Mouse (Mus musculus) heart, embryonic 11.5 days (tissue): ENCODE data around the gene Fut8. TPM values are rescaled to one million over a fixed set of nuclear protein-coding genes. Genes with fewer than 3 reads are reported as not detected.
A peak's percentile ranks its signal among the peaks of the same experiment; 100 is the strongest.

Experiments used
- ATAC-seq: fragments of 200-750 bp; cut with Nextera tagmentation; replicated peaks from 2 replicates; pipeline ENCODE4 v1.8.0; 2017; ENCODE audit warnings: moderate library complexity; ENCODE audit not compliant: insufficient number of reproducible peaks, low FRiP score, low TSS enrichment
- H3K27ac ChIP-seq: fragments of 300-500 bp; sonication (generic); 2 replicates; pipeline ENCODE4 v1.5.1; 2014; ENCODE audit warnings: mild to moderate bottlenecking, low read depth, low read length
- H3K27me3 ChIP-seq: fragments of 300-500 bp; sonication (generic); 2 replicates; pipeline ENCODE4 v1.6.1; 2014; ENCODE audit warnings: mild to moderate bottlenecking, low read length, mixed read lengths; ENCODE audit not compliant: control insufficient read depth, insufficient read depth
- H3K36me3 ChIP-seq: fragments of 300-500 bp; sonication (generic); 2 replicates; pipeline ENCODE4 v1.6.1; 2014; ENCODE audit warnings: mild to moderate bottlenecking, low read length, moderate library complexity, mixed read lengths; ENCODE audit not compliant: control insufficient read depth, insufficient read depth
- H3K4me1 ChIP-seq: fragments of 300-500 bp; sonication (generic); 2 replicates; pipeline ENCODE4 v1.6.1; 2014; ENCODE audit warnings: low read length; ENCODE audit not compliant: control insufficient read depth, insufficient read depth
- H3K4me2 ChIP-seq: fragments of 300-500 bp; sonication (generic); 2 replicates; pipeline ENCODE4 v1.6.1; 2014; ENCODE audit warnings: mild to moderate bottlenecking, moderate library complexity
- H3K4me3 ChIP-seq: fragments of 300-500 bp; sonication (generic); 2 replicates; pipeline ENCODE4 v1.5.1; 2014; ENCODE audit warnings: low read depth, low read length
- H3K9ac ChIP-seq: fragments of 300-500 bp; sonication (generic); 2 replicates; pipeline ENCODE4 v1.6.1; 2014; ENCODE audit warnings: mild to moderate bottlenecking, low read depth, low read length, moderate library complexity
- H3K9me3 ChIP-seq: fragments of 300-500 bp; sonication (generic); replicated peaks from 2 replicates; pipeline ENCODE4 v1.6.1; 2016; ENCODE audit warnings: low read length; ENCODE audit not compliant: control insufficient read depth
- WGBS: fragments of 180-500 bp; shearing (Covaris S2); extraction: QIAGEN DNeasy Blood & Tissue Kit; methylation state at CpG from one replicate; pipeline ENCODE4 v1.1.7; 2014; ENCODE audit not compliant: insufficient replicate concordance; 5-methylcytosine and 5-hydroxymethylcytosine counted together
- polyA plus RNA-seq: library from polyadenylated mRNA; unstranded; fragments of >200 nt; fragmentation: Nextera tagmentation; extraction: Ambion mirVana; gene quantifications from 2 replicates; pipeline ENCODE4 v1.2.1, GENCODE M21; 2014

Gene Fut8
- polyA plus RNA-seq, 1 experiment from 2014 or later = 17.1 TPM

GRCm38 (mm10) chr12:77225727-77226126 is 12.2 kb upstream of the Fut8 start:
- no peak overlapping the region for H3K4me2 ChIP-seq
- no peaks in the 10 kb centered on the region for H3K36me3 ChIP-seq
- no peak for ATAC-seq
- no peaks in the 10 kb centered on the region for H3K9me3 ChIP-seq
- H3K9ac ChIP-seq = no peak overlapping the region
- no peaks in the 10 kb centered on the region for H3K27me3 ChIP-seq
- no peak overlapping the region for H3K27ac ChIP-seq
- WGBS = 64% methylated on average over 3 of the region's 3 CpGs
- no peaks in the 10 kb centered on the region for H3K4me1 ChIP-seq
- no peak overlapping the region for H3K4me3 ChIP-seq

- H3K9ac ChIP-seq = no peak overlapping the region
- no peaks in the 10 kb centered on the region for H3K9me3 ChIP-seq
- H3K4me2 ChIP-seq = no peak overlapping the region
- no peaks in the 10 kb centered on the region for H3K36me3 ChIP-seq
- 56% methylated on average over 4 of the region's 4 CpGs for WGBS
- no peaks in the 10 kb centered on the region for H3K27me3 ChIP-seq
- H3K4me3 ChIP-seq = no peak overlapping the region
- no peak for ATAC-seq
- no peaks in the 10 kb centered on the region for H3K4me1 ChIP-seq
- H3K27ac ChIP-seq = no peak overlapping the region
Observed at GRCm38 (mm10) chr12:77235958-77236357, 2.0 kb upstream of the Fut8 start.

- H3K9ac ChIP-seq = peak overlapping the region; percentile 88
- no peaks in the 10 kb centered on the region for H3K27me3 ChIP-seq
- ATAC-seq = peak; percentile 95
- no peaks in the 10 kb centered on the region for H3K4me1 ChIP-seq
- 1% methylated on average over 87 of the region's 120 CpGs for WGBS
- peak overlapping the region; percentile 85 for H3K27ac ChIP-seq
- H3K36me3 ChIP-seq = no peaks in the 10 kb centered on the region
- peak overlapping the region; percentile 86 for H3K4me3 ChIP-seq
- H3K4me2 ChIP-seq = peak overlapping the region; percentile 96
- no peaks in the 10 kb centered on the region for H3K9me3 ChIP-seq
Observed at GRCm38 (mm10) chr12:77238531-77239389, 835 bp downstream of the Fut8 start.

- no peaks in the 10 kb centered on the region for H3K27me3 ChIP-seq
- peak overlapping the region; percentile 86 for H3K4me3 ChIP-seq
- no peaks in the 10 kb centered on the region for H3K9me3 ChIP-seq
- 1% methylated on average over 29 of the region's 29 CpGs for WGBS
- peak overlapping the region; percentile 96 for H3K4me2 ChIP-seq
- H3K9ac ChIP-seq = peak overlapping the region; percentile 88
- peak overlapping the region; percentile 85 for H3K27ac ChIP-seq
- H3K4me1 ChIP-seq = no peaks in the 10 kb centered on the region
- ATAC-seq = 0 out of 2 replicates have a peak, but pooled peaks have one; percentile 1
- H3K36me3 ChIP-seq = no peaks in the 10 kb centered on the region
Observed at GRCm38 (mm10) chr12:77239390-77240061, 1.6 kb downstream of the Fut8 start.

GRCm38 (mm10) chr12:77240372-77240771 is 2.4 kb downstream of the Fut8 start:
- WGBS = 53% methylated on average over 6 of the region's 6 CpGs

GRCm38 (mm10) chr12:77240839-77241238 is 2.9 kb downstream of the Fut8 start:
- Histone ChIP-seq H3K27me3 (no peaks in the 10 kb centered on the region), H3K4me1 (no peaks in the 10 kb centered on the region), H3K9ac (no peak overlapping the region), H3K4me3 (no peak overlapping the region), H3K27ac (no peak overlapping the region), H3K4me2 (no peak overlapping the region), H3K9me3 (no peaks in the 10 kb centered on the region), H3K36me3 (no peaks in the 10 kb centered on the region)
- 82% methylated on average over 1 of the region's 1 CpGs for WGBS
- ATAC-seq = no peak

More at GRCm38 (mm10) chr12:77240372-77240771, 2.4 kb downstream of the Fut8 start:
- Histone ChIP-seq H3K36me3 (no peaks in the 10 kb centered on the region), H3K4me1 (no peaks in the 10 kb centered on the region), H3K9me3 (no peaks in the 10 kb centered on the region), H3K4me2 (no peak overlapping the region; the same call in 1 of the 2 replicates), H3K27me3 (no peaks in the 10 kb centered on the region), H3K4me3 (no peak overlapping the region), H3K27ac (no peak overlapping the region), H3K9ac (no peak overlapping the region)
- ATAC-seq = no peak

- no peak for ATAC-seq
- no peak overlapping the region for H3K4me2 ChIP-seq
Observed at GRCm38 (mm10) chr12:77262650-77263049, 24.7 kb downstream of the Fut8 start.

GRCm38 (mm10) chr12:77263816-77264215 is 25.9 kb downstream of the Fut8 start:
- Histone ChIP-seq H3K9me3 (no peaks in the 10 kb centered on the region), H3K4me3 (no peak overlapping the region), H3K36me3 (no peaks in the 10 kb centered on the region), H3K27me3 (no peaks in the 10 kb centered on the region), H3K4me1 (no peaks in the 10 kb centered on the region), H3K9ac (no peak overlapping the region), H3K4me2 (no peak overlapping the region), H3K27ac (no peak overlapping the region)
- WGBS = 86% methylated on average over 2 of the region's 2 CpGs
- no peak for ATAC-seq

More at GRCm38 (mm10) chr12:77262650-77263049, 24.7 kb downstream of the Fut8 start:
- H3K27me3 ChIP-seq = no peaks in the 10 kb centered on the region
- no peak overlapping the region for H3K9ac ChIP-seq
- H3K27ac ChIP-seq = no peak overlapping the region
- no peak overlapping the region for H3K4me3 ChIP-seq
- H3K36me3 ChIP-seq = no peaks in the 10 kb centered on the region
- no peaks in the 10 kb centered on the region for H3K4me1 ChIP-seq
- no peaks in the 10 kb centered on the region for H3K9me3 ChIP-seq
